In the genomic region with DNA sequence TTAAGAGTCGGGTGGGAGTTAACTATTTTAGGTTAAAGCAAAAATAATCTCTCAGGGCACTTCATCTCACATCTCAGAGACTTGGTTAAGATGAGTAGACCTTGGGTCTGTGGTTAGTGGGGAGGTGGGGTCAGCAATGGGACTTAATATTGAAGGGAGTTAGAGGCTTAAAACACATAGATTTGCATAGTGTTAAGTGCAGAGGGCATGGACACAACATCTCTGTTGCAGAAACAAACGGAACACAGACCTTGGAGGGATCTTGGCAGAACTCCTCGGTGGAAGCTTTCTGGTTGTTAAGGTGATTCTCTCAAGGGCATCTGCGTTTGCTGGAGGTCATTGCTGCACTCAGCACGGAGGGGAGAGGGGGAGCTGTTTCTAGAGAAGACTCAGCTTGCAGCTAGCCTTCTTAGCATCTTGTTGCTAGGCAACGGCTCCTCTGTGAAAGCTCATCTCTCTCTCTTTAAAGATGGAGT, we compare ENCODE assay signal across 9 mouse cellular contexts. TPM values are rescaled to one million over a fixed set of nuclear protein-coding genes. Genes with fewer than 3 reads are reported as not detected.
A peak's percentile ranks its signal among the peaks of the same experiment; 100 is the strongest.
DNase-seq lines count a peak whose midpoint lies in the region; ATAC-seq and TF ChIP-seq lines count a peak whose summit lies in the region.
"Had no signal": no experiment of that assay in that cellular context is flagged by ENCODE, and none has a peak within 500 bp of the region (broad histone marks: within the 10 kb centered on the region; RNA-seq: fewer than 3 reads in every experiment).

No protein-coding gene starts in this region.

- no peak overlapping the region for H3K9ac ChIP-seq in kidney, embryonic 15.5 days
- no peak overlapping the region for H3K9ac ChIP-seq in limb, embryonic 14.5 days (ENCODE audit: low read depth, low read length, severe bottlenecking)

- peaks cover 5% of the 10 kb centered on the region; the same call in 1 of the 2 replicates for H3K4me1 ChIP-seq in heart, embryonic 10.5 days
- H3K4me1 ChIP-seq in cerebellum, adult 2 months (ENCODE audit: control insufficient read depth, insufficient read depth, low read length), result no peaks in the 10 kb centered on the region
- peaks cover 10% of the 10 kb centered on the region for H3K4me1 ChIP-seq in kidney, embryonic 15.5 days
- peaks cover 5% of the 10 kb centered on the region for H3K4me1 ChIP-seq in limb, embryonic 14.5 days (ENCODE audit: control insufficient read depth, insufficient read depth, low read length)
- H3K4me1 ChIP-seq in olfactory bulb, adult 2 months (ENCODE audit: control insufficient read depth, insufficient read depth, low read length), result no peaks in the 10 kb centered on the region; the same call in 1 of the 2 replicates

- H3K9me3 ChIP-seq in heart, embryonic 10.5 days, result no peaks in the 10 kb centered on the region
- H3K9me3 ChIP-seq in kidney, embryonic 15.5 days (replicated peaks), result no peaks in the 10 kb centered on the region
- no peaks in the 10 kb centered on the region for H3K9me3 ChIP-seq in limb, embryonic 14.5 days (ENCODE audit: control insufficient read depth, low read length)

- peak overlapping the region; percentile 83; the same call in 1 of the 2 replicates for H3K27ac ChIP-seq in heart, embryonic 10.5 days
- no peak overlapping the region for H3K27ac ChIP-seq in cerebellum, adult 2 months (ENCODE audit: insufficient read depth, low read length)
- H3K27ac ChIP-seq in kidney, embryonic 15.5 days, result no peak overlapping the region
- H3K27ac ChIP-seq in limb, embryonic 14.5 days (replicated peaks; ENCODE audit: low read depth, low read length), result no peak overlapping the region
- peak overlapping the region; percentile 97 for H3K27ac ChIP-seq in olfactory bulb, adult 2 months (ENCODE audit: insufficient read depth, low read depth, low read length)

- ATAC-seq in kidney, embryonic 15.5 days (replicated peaks; ENCODE audit: low FRiP score), result peak; percentile 68
- peak; percentile 69 for ATAC-seq in limb, embryonic 14.5 days (ENCODE audit: low FRiP score, low read depth)
- ATAC-seq in megakaryocyte-erythroid progenitor cell, adult 5-6 weeks (replicated peaks; ENCODE audit: low FRiP score, low TSS enrichment, poor library complexity, severe bottlenecking), result no peak

- WGBS in heart, embryonic 10.5 days, result 8% methylated on average over 6 of the region's 6 CpGs
- WGBS in cerebellum, adult 2 months, result 6% methylated on average over 6 of the region's 6 CpGs
- WGBS in kidney, embryonic 15.5 days, result 3% methylated on average over 6 of the region's 6 CpGs
- whole genome bisulfite sequencing in limb, embryonic 14.5 days, result 3% methylated on average over 6 of the region's 6 CpGs
- WGBS in olfactory bulb, adult 2 months, result 2% methylated on average over 6 of the region's 6 CpGs

- no peak for DNase-seq in heart, embryonic 10.5 days (ENCODE audit: low spot score)
- no peak for DNase-seq in heart, adult 8-10 months (ENCODE audit: low spot score)
- peak; percentile 11 to 17 for DNase-seq in cerebellum, adult 2 months
- DNase-seq in forelimb bud, embryonic 11.5 days (ENCODE audit: low read depth, low spot score), result peak; percentile 64
- DNase-seq in limb, embryonic 14.5 days (ENCODE audit: low spot score), result peak; percentile 83

- no peaks in the 10 kb centered on the region for H3K36me3 ChIP-seq in heart, embryonic 10.5 days
- no peaks in the 10 kb centered on the region for H3K36me3 ChIP-seq in kidney, embryonic 15.5 days
- no peaks in the 10 kb centered on the region for H3K36me3 ChIP-seq in limb, embryonic 14.5 days (ENCODE audit: control insufficient read depth, insufficient read depth, low read length)
- H3K36me3 ChIP-seq: G1E had no signal

- TF ChIP-seq POLR2A in cerebellum, adult 2 months (IDR thresholded peaks at IDR 0.05; ENCODE audit: borderline replicate concordance, insufficient read depth, low read length), result no peak
- no peak for TF ChIP-seq POLR2A in limb, embryonic 14.5 days (IDR thresholded peaks at IDR 0.05; ENCODE audit: borderline replicate concordance, extremely low read depth, insufficient read depth, insufficient read length)
- no peak for TF ChIP-seq POLR2A in olfactory bulb, adult 2 months (IDR thresholded peaks at IDR 0.05; ENCODE audit: insufficient read depth, low read depth, low read length)

- H3K4me2 ChIP-seq in kidney, embryonic 15.5 days, result peak overlapping the region; percentile 62
- peak overlapping the region; percentile 67 for H3K4me2 ChIP-seq in limb, embryonic 14.5 days (replicated peaks; ENCODE audit: low read depth, low read length, severe bottlenecking)

- peak overlapping the region; percentile 55 for H3K4me3 ChIP-seq in heart, embryonic 10.5 days
- no peak overlapping the region for H3K4me3 ChIP-seq in cerebellum, adult 2 months (replicated peaks; ENCODE audit: insufficient read depth, low read depth, low read length)
- H3K4me3 ChIP-seq in kidney, embryonic 15.5 days (replicated peaks), result peak overlapping the region; percentile 12; the same call in 1 of the 2 replicates
- peak overlapping the region; percentile 26; the same call in 1 of the 2 replicates for H3K4me3 ChIP-seq in limb, embryonic 14.5 days (replicated peaks; ENCODE audit: low read length)
- H3K4me3 ChIP-seq in olfactory bulb, adult 2 months (ENCODE audit: insufficient read depth, low read depth, low read length), result peak overlapping the region; percentile 30

- TF ChIP-seq CTCF in cerebellum, adult 2 months (IDR thresholded peaks at IDR 0.05; ENCODE audit: borderline replicate concordance, insufficient read depth, low read depth, low read length), result no peak
- no peak for TF ChIP-seq CTCF in olfactory bulb, adult 2 months (IDR thresholded peaks at IDR 0.05; ENCODE audit: insufficient read depth, low read depth, low read length)

- H3K27me3 ChIP-seq in heart, embryonic 10.5 days (ENCODE audit: insufficient read depth, poor library complexity, severe bottlenecking), result no peaks in the 10 kb centered on the region
- no peaks in the 10 kb centered on the region for H3K27me3 ChIP-seq in cerebellum, adult 2 months (ENCODE audit: control insufficient read depth, insufficient read depth, low read length)
- no peaks in the 10 kb centered on the region for H3K27me3 ChIP-seq in kidney, embryonic 15.5 days
- no peaks in the 10 kb centered on the region for H3K27me3 ChIP-seq in limb, embryonic 14.5 days (ENCODE audit: control insufficient read depth, insufficient read depth, low read length)

RNA-seq across cellular contexts. Expression of a gene that starts 51.0 kb away (rescaled TPM):
- polyA plus RNA-seq in heart, embryonic 10.5 days (2016; fragmentation: Nextera tagmentation; extraction: Ambion mirVana), result 0.15 TPM in 1 of 2 replicates, not detected in the other
- total RNA-seq in heart, adult 8-10 months (2022), result 1 to 10 TPM in 3 of 4 experiments, under 1 TPM in 1; 0.91 to 2.5 (median 1.6) TPM
- 2.6 and 2.8 TPM in 2 replicates for polyA plus RNA-seq in cerebellum, adult 2 months (2012; rRNA removed)
- polyA plus RNA-seq in kidney, embryonic 15.5 days (2015; fragmentation: Nextera tagmentation; extraction: Ambion mirVana), result 1.1 and 1.7 TPM in 2 replicates
- polyA plus RNA-seq in limb, embryonic 14.5 days (2012; rRNA removed), result 0.11 and 0.18 TPM in 2 replicates
- polyA plus RNA-seq in limb, embryonic 14.5 days (2014; fragmentation: Nextera tagmentation; extraction: Ambion mirVana), result 0.36 and 0.43 TPM in 2 replicates
- polyA plus RNA-seq in olfactory bulb, adult 2 months (2012; ENCODE audit: insufficient read depth, insufficient read length, low replicate concordance, missing spikeins), result not detected in 2 replicates
- not detected in 2 replicates for total RNA-seq in megakaryocyte-erythroid progenitor cell, adult 5-6 weeks (2014; fragmentation: Nextera tagmentation)
- not detected in 2 replicates for total RNA-seq in megakaryocyte-erythroid progenitor cell, adult 5-6 weeks (2017)
- polyA plus RNA-seq: G1E had no signal

Comparison
In these comparisons a context has a peak if more than half of its experiments do, and no peak if none do; other contexts are left out.
1. DNase-seq: peak in cerebellum, adult 2 months (2 of 2), forelimb bud, embryonic 11.5 days (single experiment) and limb, embryonic 14.5 days (single experiment); none in heart, embryonic 10.5 days (single experiment) and heart, adult 8-10 months (single experiment).
2. H3K27ac ChIP-seq: peak in heart, embryonic 10.5 days (single experiment) and olfactory bulb, adult 2 months (single experiment); none in cerebellum, adult 2 months (single experiment), kidney, embryonic 15.5 days (single experiment) and limb, embryonic 14.5 days (single experiment).